Mouse (Mus musculus) embryonic facial prominence, embryonic 11.5 days (tissue): ENCODE measurements around the gene Uso1. TPM values are rescaled to one million over a fixed set of nuclear protein-coding genes. Genes with fewer than 3 reads are reported as not detected.

Source experiments
- ATAC-seq: fragments of 200-750 bp; cut with Nextera tagmentation; replicated peaks from 2 replicates; pipeline ENCODE4 v1.8.0; 2017; ENCODE audit warnings: low read depth; ENCODE audit not compliant: insufficient number of reproducible peaks, low FRiP score, low TSS enrichment
- DNase-seq: peaks from one replicate; pipeline ENCODE4 v3.0.0-alpha.2; 2015; ENCODE audit warnings: low spot score
- H3K27ac ChIP-seq: fragments of 300-500 bp; sonication (generic); replicated peaks from 2 replicates; pipeline ENCODE4 v1.5.1; 2014; ENCODE audit warnings: mild to moderate bottlenecking, low read depth, low read length, control low read depth
- H3K27me3 ChIP-seq: fragments of 300-500 bp; sonication (generic); 2 replicates; pipeline ENCODE4 v1.6.1; 2014; ENCODE audit warnings: mild to moderate bottlenecking, low read length, moderate library complexity, mixed read lengths; ENCODE audit not compliant: control insufficient read depth, insufficient read depth
- H3K36me3 ChIP-seq: fragments of 300-500 bp; sonication (generic); replicated peaks from 2 replicates; pipeline ENCODE4 v1.6.1; 2014; ENCODE audit warnings: low read depth, mild to moderate bottlenecking, low read length, moderate library complexity, mixed read lengths; ENCODE audit not compliant: control insufficient read depth, insufficient read depth
- H3K4me1 ChIP-seq: fragments of 300-500 bp; sonication (generic); 2 replicates; pipeline ENCODE4 v1.6.1; 2014; ENCODE audit warnings: low read length, mixed read lengths; ENCODE audit not compliant: control insufficient read depth, insufficient read depth
- H3K4me2 ChIP-seq: fragments of 300-500 bp; sonication (generic); 2 replicates; pipeline ENCODE4 v1.6.1; 2014; ENCODE audit warnings: low read depth, mild to moderate bottlenecking, control low read depth, low read length, moderate library complexity
- H3K4me3 ChIP-seq: fragments of 300-500 bp; sonication (generic); 2 replicates; pipeline ENCODE4 v1.5.1; 2014; ENCODE audit warnings: low read depth, low read length, control low read depth
- H3K9ac ChIP-seq: fragments of 300-500 bp; sonication (generic); replicated peaks from 2 replicates; pipeline ENCODE4 v1.6.1; 2014; ENCODE audit warnings: mild to moderate bottlenecking, control low read depth, low read length
- H3K9me3 ChIP-seq: fragments of 300-500 bp; sonication (generic); replicated peaks from 2 replicates; pipeline ENCODE4 v1.6.1; 2016; ENCODE audit warnings: mild to moderate bottlenecking, low read length, inconsistent platforms, mixed read lengths; ENCODE audit not compliant: control insufficient read depth
- WGBS: fragments of 180-500 bp; shearing (Covaris S2); extraction: QIAGEN DNeasy Blood & Tissue Kit; methylation state at CpG from one replicate; pipeline ENCODE4 v1.1.7; 2014; 5-methylcytosine and 5-hydroxymethylcytosine counted together
- polyA plus RNA-seq: library from polyadenylated mRNA; unstranded; fragments of >200 nt; fragmentation: Nextera tagmentation; extraction: Ambion mirVana; gene quantifications from 2 replicates; pipeline ENCODE4 v1.2.1, GENCODE M21; 2014

Uso1 gene
- polyA plus RNA-seq, 1 experiment from 2014 or later: 26.0 TPM

GRCm38 (mm10) chr5:92240769-92241168 lies 103.0 kb downstream of the Uso1 start:
- H3K9me3 ChIP-seq: no peaks in the 10 kb centered on the region
- no peak overlapping the region for H3K9ac ChIP-seq
- H3K36me3 ChIP-seq: no peaks in the 10 kb centered on the region
- ATAC-seq (no peak), DNase-seq (no peak)
- no peak overlapping the region for H3K27ac ChIP-seq
- H3K27me3 ChIP-seq: no peaks in the 10 kb centered on the region
- H3K4me1 ChIP-seq: no peaks in the 10 kb centered on the region
- no peak overlapping the region for H3K4me2 ChIP-seq
- 90% methylated on average over 12 of the region's 12 CpGs for WGBS
- H3K4me3 ChIP-seq: no peak overlapping the region

- 100% methylated on average over 2 of the region's 2 CpGs for WGBS
- Histone ChIP-seq H3K4me2 (no peak overlapping the region), H3K4me3 (no peak overlapping the region), H3K36me3 (no peaks in the 10 kb centered on the region), H3K27ac (no peak overlapping the region), H3K27me3 (no peaks in the 10 kb centered on the region), H3K9me3 (no peaks in the 10 kb centered on the region), H3K9ac (no peak overlapping the region), H3K4me1 (no peaks in the 10 kb centered on the region)
- no peak for DNase-seq
- no peak for ATAC-seq
Observed at GRCm38 (mm10) chr5:92244900-92245299, 107.2 kb downstream of the Uso1 start.

- Histone ChIP-seq H3K27me3 (no peaks in the 10 kb centered on the region), H3K4me2 (no peak overlapping the region), H3K4me1 (no peaks in the 10 kb centered on the region), H3K36me3 (no peaks in the 10 kb centered on the region), H3K27ac (no peak overlapping the region), H3K9me3 (no peaks in the 10 kb centered on the region), H3K4me3 (no peak overlapping the region), H3K9ac (no peak overlapping the region)
- WGBS: 88% methylated on average over 9 of the region's 9 CpGs
- no peak for ATAC-seq
- no peak for DNase-seq
Observed at GRCm38 (mm10) chr5:92245483-92245882, 107.7 kb downstream of the Uso1 start.

GRCm38 (mm10) chr5:92248614-92249013 lies 110.9 kb downstream of the Uso1 start:
- Histone ChIP-seq H3K9me3 (no peaks in the 10 kb centered on the region), H3K36me3 (no peaks in the 10 kb centered on the region), H3K4me1 (no peaks in the 10 kb centered on the region), H3K27me3 (no peaks in the 10 kb centered on the region), H3K9ac (no peak overlapping the region), H3K4me3 (no peak overlapping the region), H3K4me2 (no peak overlapping the region), H3K27ac (no peak overlapping the region)
- 82% methylated on average over 11 of the region's 11 CpGs for WGBS
- ATAC-seq (no peak), DNase-seq (no peak)

- WGBS: 93% methylated on average over 6 of the region's 6 CpGs
Observed at GRCm38 (mm10) chr5:92252031-92252430, 114.3 kb downstream of the Uso1 start.

More at GRCm38 (mm10) chr5:92252031-92252430, 114.3 kb downstream of the Uso1 start:
- no peaks in the 10 kb centered on the region for H3K4me1 ChIP-seq
- H3K9ac ChIP-seq: no peak overlapping the region
- H3K27me3 ChIP-seq: no peaks in the 10 kb centered on the region
- no peak overlapping the region for H3K27ac ChIP-seq
- no peak for ATAC-seq
- no peak for DNase-seq
- H3K4me3 ChIP-seq: no peak overlapping the region
- H3K4me2 ChIP-seq: no peak overlapping the region
- no peaks in the 10 kb centered on the region for H3K36me3 ChIP-seq
- no peaks in the 10 kb centered on the region for H3K9me3 ChIP-seq

Other genes starting within 250 kb of the Uso1 start
- gene Rchy1, start 174.9 kb upstream of the Uso1 start, polyA plus RNA-seq: 38.2 and 41.5 TPM in 2 replicates
- not detected in 2 replicates for gene Odaph, start 150.5 kb upstream of the Uso1 start, polyA plus RNA-seq
- gene Cdkl2, start 94.1 kb upstream of the Uso1 start, polyA plus RNA-seq: 0.60 and 0.93 TPM in 2 replicates
- 275 and 289 TPM in 2 replicates for gene G3bp2, start 54.2 kb upstream of the Uso1 start, polyA plus RNA-seq
- not detected in 2 replicates for gene U90926, start 77.5 kb downstream of the Uso1 start, polyA plus RNA-seq
- gene Ppef2, start 118.3 kb downstream of the Uso1 start, polyA plus RNA-seq: 0.31 TPM in 1 of 2 replicates, not detected in the other
- 2.9 and 4.1 TPM in 2 replicates for gene Naaa, start 140.2 kb downstream of the Uso1 start, polyA plus RNA-seq
- 39.5 and 41.2 TPM in 2 replicates for gene Sdad1, start 172.5 kb downstream of the Uso1 start, polyA plus RNA-seq
- gene Cxcl9, start 190.1 kb downstream of the Uso1 start, polyA plus RNA-seq: not detected in 2 replicates
- 1.4 and 2.6 TPM in 2 replicates for gene Art3, start 193.9 kb downstream of the Uso1 start, polyA plus RNA-seq
- gene Cxcl10, start 211.0 kb downstream of the Uso1 start, polyA plus RNA-seq: 0.38 TPM in 1 of 2 replicates, not detected in the other